16 mouse cellular contexts compared by ENCODE assay signal in genomic region chr8:106726551-106726950, GRCm38 (mm10). TPM values are rescaled to one million over a fixed set of nuclear protein-coding genes. Genes with fewer than 3 reads are reported as not detected.
DNase-seq lines count a peak whose midpoint lies in the region; ATAC-seq lines count a peak whose summit lies in the region.
"Had no signal": no experiment of that assay in that cellular context is flagged by ENCODE, and none has a peak within 500 bp of the region (broad histone marks: within the 10 kb centered on the region; RNA-seq: fewer than 3 reads in every experiment).

No protein-coding gene starts in this region.

- H3K4me3 ChIP-seq in hindbrain, embryonic 12.5 days, result no peak overlapping the region
- H3K4me3 ChIP-seq in hindbrain, embryonic 10.5 days, result no peak overlapping the region
- no peak overlapping the region for H3K4me3 ChIP-seq in neural tube, embryonic 11.5 days (ENCODE audit: low read depth, low read length)
- no peak overlapping the region for H3K4me3 ChIP-seq in hindbrain, embryonic 15.5 days
- H3K4me3 ChIP-seq: heart, embryonic 13.5 days; limb, embryonic 13.5 days; megakaryocyte, embryonic 14.5 days had no signal

- ATAC-seq in hindbrain, embryonic 12.5 days (ENCODE audit: low FRiP score), result no peak
- ATAC-seq in neural tube, embryonic 11.5 days (ENCODE audit: insufficient read depth, low FRiP score, low TSS enrichment), result no peak
- no peak for ATAC-seq in hindbrain, embryonic 15.5 days (ENCODE audit: low FRiP score, low read depth)
- ATAC-seq: intestine, postnatal 0 days had no signal

- no peak overlapping the region for H3K4me2 ChIP-seq in hindbrain, embryonic 12.5 days (replicated peaks)
- no peak overlapping the region for H3K4me2 ChIP-seq in neural tube, embryonic 11.5 days (ENCODE audit: low read depth)
- no peak overlapping the region for H3K4me2 ChIP-seq in hindbrain, embryonic 15.5 days
- H3K4me2 ChIP-seq: limb, embryonic 13.5 days had no signal

- WGBS in hindbrain, embryonic 12.5 days, result 78% methylated on average over 6 of the region's 6 CpGs
- 82% methylated on average over 6 of the region's 6 CpGs for WGBS in hindbrain, embryonic 10.5 days
- WGBS in neural tube, embryonic 11.5 days, result 86% methylated on average over 6 of the region's 6 CpGs
- 76% methylated on average over 6 of the region's 6 CpGs for whole genome bisulfite sequencing in hindbrain, embryonic 15.5 days

- H3K9ac ChIP-seq in hindbrain, embryonic 12.5 days, result no peak overlapping the region
- H3K9ac ChIP-seq in neural tube, embryonic 11.5 days (ENCODE audit: low read length), result no peak overlapping the region
- H3K9ac ChIP-seq in hindbrain, embryonic 15.5 days, result no peak overlapping the region
- H3K9ac ChIP-seq: heart, embryonic 13.5 days; limb, embryonic 13.5 days had no signal

- 0 out of 2 replicates have a peak overlapping the region, but pooled peaks have one; percentile 68 for H3K27ac ChIP-seq in hindbrain, embryonic 12.5 days
- no peak overlapping the region for H3K27ac ChIP-seq in hindbrain, embryonic 10.5 days
- 0 out of 2 replicates have a peak overlapping the region, but pooled peaks have one; percentile 23 for H3K27ac ChIP-seq in neural tube, embryonic 11.5 days (ENCODE audit: low read depth, low read length)
- peak overlapping the region; percentile 79 for H3K27ac ChIP-seq in hindbrain, embryonic 15.5 days (replicated peaks)
- H3K27ac ChIP-seq: heart, embryonic 13.5 days; limb, embryonic 13.5 days had no signal

- no peaks in the 10 kb centered on the region for H3K9me3 ChIP-seq in hindbrain, embryonic 12.5 days (replicated peaks)
- peaks cover 3% of the 10 kb centered on the region; the same call in 1 of the 2 replicates for H3K9me3 ChIP-seq in hindbrain, embryonic 10.5 days
- no peaks in the 10 kb centered on the region for H3K9me3 ChIP-seq in neural tube, embryonic 11.5 days (ENCODE audit: control insufficient read depth, low read length)
- no peaks in the 10 kb centered on the region for H3K9me3 ChIP-seq in hindbrain, embryonic 15.5 days
- H3K9me3 ChIP-seq: heart, embryonic 13.5 days; limb, embryonic 13.5 days; megakaryocyte, embryonic 14.5 days had no signal

- peaks cover 11% of the 10 kb centered on the region; the same call in 1 of the 2 replicates for H3K36me3 ChIP-seq in hindbrain, embryonic 12.5 days
- H3K36me3 ChIP-seq in hindbrain, embryonic 10.5 days, result peaks cover 34% of the 10 kb centered on the region
- H3K36me3 ChIP-seq in neural tube, embryonic 11.5 days (ENCODE audit: control insufficient read depth, insufficient read depth, low read length), result no peaks in the 10 kb centered on the region
- H3K36me3 ChIP-seq in hindbrain, embryonic 15.5 days, result no peaks in the 10 kb centered on the region; the same call in 1 of the 2 replicates

- intact Hi-C loops in heart, postnatal 25 days (cut with DNase I), result no loop called here

- DNase-seq in hindbrain, embryonic 10.5 days (ENCODE audit: low spot score), result no peak
- no peak for DNase-seq in neural tube, embryonic 11.5 days (ENCODE audit: low spot score)
- no peak for DNase-seq in neural tube, embryonic 10.5 days (ENCODE audit: extremely low spot score, low spot score)
- DNase-seq in heart, postnatal 25 days (ENCODE audit: low spot score), result no peak
- no peak for DNase-seq in thymus, adult 18-20 months
- no peak for DNase-seq in Muller cell, postnatal 12 days (ENCODE audit: inconsistent ontology term)
- DNase-seq: cerebellum, adult 9-10 months; heart, postnatal 4 days; lung, postnatal 10 days; right cerebral cortex, postnatal 14 days had no signal

- H3K4me1 ChIP-seq in hindbrain, embryonic 12.5 days, result peaks cover 14% of the 10 kb centered on the region
- peaks cover 19% of the 10 kb centered on the region for H3K4me1 ChIP-seq in hindbrain, embryonic 10.5 days (replicated peaks)
- H3K4me1 ChIP-seq in neural tube, embryonic 11.5 days (ENCODE audit: control insufficient read depth, insufficient read depth, low read length), result peaks cover 8% of the 10 kb centered on the region
- H3K4me1 ChIP-seq in hindbrain, embryonic 15.5 days (replicated peaks), result peaks cover 14% of the 10 kb centered on the region
- H3K4me1 ChIP-seq: limb, embryonic 13.5 days had no signal

- peaks cover 24% of the 10 kb centered on the region for H3K27me3 ChIP-seq in hindbrain, embryonic 12.5 days
- H3K27me3 ChIP-seq in hindbrain, embryonic 10.5 days (ENCODE audit: insufficient read depth, poor library complexity, severe bottlenecking), result peaks cover 55% of the 10 kb centered on the region
- no peaks in the 10 kb centered on the region; the same call in 1 of the 2 replicates for H3K27me3 ChIP-seq in neural tube, embryonic 11.5 days (ENCODE audit: control insufficient read depth, insufficient read depth, low read length)
- H3K27me3 ChIP-seq in hindbrain, embryonic 15.5 days, result no peaks in the 10 kb centered on the region
- H3K27me3 ChIP-seq: heart, embryonic 13.5 days; limb, embryonic 13.5 days; megakaryocyte, embryonic 14.5 days had no signal

RNA-seq across cellular contexts. Expression of gene Tango6, which starts 43.7 kb away (rescaled TPM):
- 10.3 and 10.8 TPM in 2 replicates for polyA plus RNA-seq in hindbrain, embryonic 12.5 days (2016; fragmentation: Nextera tagmentation; extraction: Ambion mirVana)
- 12.9 and 13.5 TPM in 2 replicates for polyA plus RNA-seq in hindbrain, embryonic 10.5 days (2016; fragmentation: Nextera tagmentation; extraction: Ambion mirVana)
- polyA plus RNA-seq in neural tube, embryonic 11.5 days (2014; fragmentation: Nextera tagmentation; extraction: Ambion mirVana), result 7.8 and 9.0 TPM in 2 replicates
- 6.3 and 6.5 TPM in 2 replicates for polyA plus RNA-seq in hindbrain, embryonic 15.5 days (2015; fragmentation: Nextera tagmentation; extraction: Ambion mirVana)
- total RNA-seq in heart, postnatal 25 days (2021), result 10 to 100 TPM in 1 of 2 experiments, 1 to 10 TPM in 1; 10.0 TPM
